Mouse (Mus musculus) liver, embryonic 11.5 days (tissue): Measurements from ENCODE around the gene Stn1. TPM values are rescaled to one million over a fixed set of nuclear protein-coding genes. Genes with fewer than 3 reads are reported as not detected.

ENCODE experiments used
- ATAC-seq: fragments of 200-750 bp; cut with Nextera tagmentation; replicated peaks from 2 replicates; pipeline ENCODE4 v1.8.0; 2017; ENCODE audit warnings: moderate number of reproducible peaks, mild to moderate bottlenecking, moderate TSS enrichment, moderate library complexity; ENCODE audit not compliant: low FRiP score
- DNase-seq: peaks from one replicate; pipeline ENCODE4 v3.0.0-alpha.2; 2017; ENCODE audit warnings: low spot score
- H3K27ac ChIP-seq: fragments of 300-500 bp; sonication (generic); 2 replicates; pipeline ENCODE4 v1.5.1; 2014; ENCODE audit warnings: mild to moderate bottlenecking, low read depth, low read length, control low read depth
- H3K27me3 ChIP-seq: fragments of 300-500 bp; sonication (generic); replicated peaks from 2 replicates; pipeline ENCODE4 v1.6.1; 2014; ENCODE audit warnings: low read length, mixed read lengths; ENCODE audit not compliant: control insufficient read depth, insufficient read depth
- H3K36me3 ChIP-seq: fragments of 300-500 bp; sonication (generic); 2 replicates; pipeline ENCODE4 v1.6.1; 2014; ENCODE audit warnings: mild to moderate bottlenecking, low read length, moderate library complexity, mixed read lengths; ENCODE audit not compliant: control insufficient read depth, insufficient read depth
- H3K4me1 ChIP-seq: fragments of 300-500 bp; sonication (generic); replicated peaks from 2 replicates; pipeline ENCODE4 v1.6.1; 2014; ENCODE audit warnings: low read length, mixed read lengths; ENCODE audit not compliant: control insufficient read depth, insufficient read depth
- H3K4me2 ChIP-seq: fragments of 300-500 bp; sonication (generic); 2 replicates; pipeline ENCODE4 v1.6.1; 2014; ENCODE audit warnings: mild to moderate bottlenecking, control low read depth, moderate library complexity
- H3K4me3 ChIP-seq: fragments of 300-500 bp; sonication (generic); 2 replicates; pipeline ENCODE4 v1.5.1; 2014; ENCODE audit warnings: low read depth, low read length, control low read depth
- H3K9ac ChIP-seq: fragments of 300-500 bp; sonication (generic); 2 replicates; pipeline ENCODE4 v1.6.1; 2014; ENCODE audit warnings: low read depth, low read length, control low read depth
- H3K9me3 ChIP-seq: fragments of 300-500 bp; sonication (generic); 2 replicates; pipeline ENCODE4 v1.6.1; 2016; ENCODE audit warnings: low read length, inconsistent platforms, mixed read lengths; ENCODE audit not compliant: control insufficient read depth
- WGBS: fragments of 180-500 bp; shearing (Covaris S2); extraction: QIAGEN DNeasy Blood & Tissue Kit; methylation state at CpG from one replicate; pipeline ENCODE4 v1.1.7; 2014; 5-methylcytosine and 5-hydroxymethylcytosine counted together
- polyA plus RNA-seq: library from polyadenylated mRNA; unstranded; fragments of >200 nt; fragmentation: Nextera tagmentation; extraction: Ambion mirVana; gene quantifications from 2 replicates; pipeline ENCODE4 v1.2.1, GENCODE M21; 2014

The Stn1 gene
- polyA plus RNA-seq, 1 experiment from 2014 or later: 30.8 TPM

DNA sequence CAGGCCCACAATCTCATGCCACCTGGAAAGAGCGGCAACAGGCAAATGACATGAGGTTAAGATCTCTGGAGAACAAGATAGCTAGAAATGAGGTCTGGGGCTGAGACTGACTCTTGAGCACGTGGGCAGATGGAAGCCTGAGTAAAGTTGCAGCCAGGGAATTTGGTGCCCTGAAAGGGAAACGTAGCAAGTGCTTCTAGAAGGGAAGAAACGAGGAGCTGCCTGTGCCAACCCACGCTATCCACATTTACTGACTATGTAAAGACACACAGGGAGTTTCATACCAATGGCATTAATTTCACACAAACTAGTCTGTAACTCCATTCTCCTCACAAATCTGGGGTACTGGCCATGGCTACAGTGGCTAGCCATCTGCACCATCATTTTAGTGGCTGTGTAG is 37.5 kb downstream of the Stn1 start:
- Histone ChIP-seq H3K9me3 (no peaks in the 10 kb centered on the region), H3K27me3 (no peaks in the 10 kb centered on the region), H3K4me1 (no peaks in the 10 kb centered on the region), H3K4me2 (no peak overlapping the region), H3K9ac (no peak overlapping the region), H3K36me3 (no peaks in the 10 kb centered on the region), H3K4me3 (no peak overlapping the region), H3K27ac (no peak overlapping the region)
- no peak for DNase-seq
- ATAC-seq: no peak
- WGBS: 83% methylated on average over 5 of the region's 5 CpGs

DNA sequence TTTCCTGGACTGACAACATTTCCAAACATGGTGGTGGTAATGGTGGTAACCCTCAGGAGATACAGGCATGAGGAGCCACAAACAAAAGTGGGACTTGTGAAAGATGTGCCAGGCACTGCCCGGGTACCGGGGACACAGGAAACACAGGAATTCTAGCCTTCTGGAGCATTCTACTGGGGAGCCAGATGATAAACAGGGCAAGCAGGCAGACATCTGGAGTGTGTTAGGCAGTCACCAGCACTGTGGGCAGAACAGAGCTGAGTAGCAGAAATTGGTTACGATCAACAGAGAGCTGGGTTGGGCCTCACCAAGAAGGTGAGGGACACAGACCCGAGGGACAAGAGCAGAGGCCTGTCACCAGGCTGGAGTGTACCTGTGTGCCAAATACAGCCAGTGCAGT is 38.4 kb downstream of the Stn1 start:
- H3K36me3 ChIP-seq: no peaks in the 10 kb centered on the region
- no peak overlapping the region for H3K9ac ChIP-seq
- WGBS: 62% methylated on average over 4 of the region's 4 CpGs
- no peak overlapping the region for H3K27ac ChIP-seq
- H3K9me3 ChIP-seq: no peaks in the 10 kb centered on the region
- ATAC-seq: no peak
- no peak for DNase-seq
- H3K4me2 ChIP-seq: no peak overlapping the region
- no peak overlapping the region for H3K4me3 ChIP-seq
- no peaks in the 10 kb centered on the region for H3K27me3 ChIP-seq
- no peaks in the 10 kb centered on the region for H3K4me1 ChIP-seq

DNA sequence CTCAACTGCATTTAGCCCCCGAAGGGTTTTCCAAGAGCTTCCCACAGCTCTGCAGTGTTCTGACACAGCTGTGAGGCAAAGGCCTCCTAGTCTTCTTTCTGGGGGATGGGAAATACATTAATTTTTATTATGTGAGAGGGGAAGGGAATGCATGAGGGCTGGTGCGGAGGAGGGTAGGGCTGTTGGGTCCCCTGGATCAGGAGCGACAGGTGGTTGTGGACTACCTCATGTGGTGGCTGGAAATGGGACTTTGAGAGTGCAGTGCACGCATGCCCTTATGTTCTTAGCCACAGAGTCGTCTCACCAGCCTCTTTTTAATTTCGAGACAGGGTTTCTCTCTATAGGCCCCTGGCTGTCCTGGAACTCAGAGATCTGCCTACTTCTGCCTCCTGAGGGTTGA is 39.6 kb downstream of the Stn1 start:
- no peak overlapping the region for H3K4me3 ChIP-seq
- ATAC-seq: no peak
- no peak for DNase-seq
- H3K27ac ChIP-seq: no peak overlapping the region
- no peaks in the 10 kb centered on the region for H3K36me3 ChIP-seq
- no peaks in the 10 kb centered on the region for H3K27me3 ChIP-seq
- H3K9me3 ChIP-seq: no peaks in the 10 kb centered on the region
- no peak overlapping the region for H3K4me2 ChIP-seq
- H3K4me1 ChIP-seq: no peaks in the 10 kb centered on the region
- no peak overlapping the region for H3K9ac ChIP-seq
- 86% methylated on average over 6 of the region's 6 CpGs for WGBS

DNA sequence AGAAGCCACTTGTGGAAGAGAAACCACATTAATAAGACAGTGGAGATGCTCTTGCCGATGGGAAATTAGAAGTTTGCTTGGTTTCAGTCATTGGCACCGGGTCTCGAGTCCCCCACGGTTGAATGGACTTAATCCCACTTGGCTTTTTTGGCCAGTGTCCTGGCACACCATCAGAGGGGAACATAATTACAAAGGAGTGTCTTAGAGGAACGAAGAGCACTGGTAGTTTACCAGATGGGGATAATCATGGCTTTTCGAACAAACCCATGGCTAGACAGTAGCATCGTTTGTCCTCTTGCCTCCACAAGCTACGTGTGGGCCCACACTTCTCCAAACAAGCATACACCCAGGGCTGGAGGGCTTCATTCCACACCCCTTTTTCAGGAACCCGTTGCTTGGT is 40.0 kb downstream of the Stn1 start:
- no peaks in the 10 kb centered on the region for H3K36me3 ChIP-seq
- WGBS: 87% methylated on average over 9 of the region's 9 CpGs
- no peak overlapping the region for H3K4me2 ChIP-seq
- H3K4me3 ChIP-seq: no peak overlapping the region
- H3K9ac ChIP-seq: no peak overlapping the region
- DNase-seq: no peak
- H3K4me1 ChIP-seq: no peaks in the 10 kb centered on the region
- ATAC-seq: no peak
- no peak overlapping the region for H3K27ac ChIP-seq
- H3K9me3 ChIP-seq: no peaks in the 10 kb centered on the region
- no peaks in the 10 kb centered on the region for H3K27me3 ChIP-seq

DNA sequence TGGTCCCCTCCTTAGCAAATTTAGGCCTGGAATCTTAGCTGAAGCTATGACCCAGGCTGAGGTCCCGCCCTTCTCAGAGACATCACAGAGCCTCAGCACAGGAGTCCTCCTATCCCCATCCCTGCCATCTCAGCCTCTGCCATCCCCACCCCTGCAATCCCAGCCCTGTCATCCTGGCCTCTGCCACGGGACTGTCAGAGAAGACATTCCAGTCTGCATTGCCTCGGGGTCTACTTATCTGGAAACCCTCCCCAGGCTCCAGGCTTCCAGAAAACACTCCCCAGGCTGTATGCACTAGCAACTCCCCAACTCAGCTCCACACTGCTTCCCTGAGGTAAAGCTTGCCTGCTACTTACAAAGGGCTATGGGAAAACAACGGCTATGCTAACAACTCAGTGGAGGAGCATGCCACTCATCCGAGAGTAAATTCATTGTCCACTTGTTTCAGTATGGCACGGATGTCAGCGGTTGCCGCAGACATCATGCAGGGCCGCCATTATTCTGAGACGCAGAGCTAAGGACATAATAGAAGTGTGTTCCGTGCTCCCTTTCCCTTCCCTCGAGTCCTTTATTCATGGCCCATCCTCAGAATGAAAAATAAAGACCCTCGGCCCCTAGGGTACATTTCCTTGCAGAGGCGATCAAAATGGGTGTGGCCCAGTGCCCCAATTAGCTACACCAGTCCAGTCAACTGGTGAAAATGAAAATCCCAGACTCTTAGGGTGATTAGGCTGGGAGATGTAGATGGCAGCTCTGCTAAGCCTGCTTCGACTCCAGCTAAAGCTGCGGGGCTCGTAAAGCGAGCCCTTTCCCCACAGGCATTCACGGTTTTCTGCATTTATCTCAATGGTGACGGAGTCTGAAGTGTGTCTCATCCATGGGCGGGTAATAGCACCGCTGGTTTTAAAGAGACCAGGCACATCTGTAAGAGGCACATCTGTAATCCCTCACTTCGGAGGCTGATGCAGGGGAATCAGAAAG is 44.0 kb downstream of the Stn1 start:
- Histone ChIP-seq H3K9me3 (no peaks in the 10 kb centered on the region), H3K9ac (no peak overlapping the region), H3K4me2 (no peak overlapping the region), H3K4me1 (no peaks in the 10 kb centered on the region), H3K4me3 (no peak overlapping the region), H3K36me3 (no peaks in the 10 kb centered on the region), H3K27ac (no peak overlapping the region), H3K27me3 (no peaks in the 10 kb centered on the region)
- no peak for DNase-seq
- ATAC-seq: no peak
- 72% methylated on average over 23 of the region's 23 CpGs for WGBS

DNA sequence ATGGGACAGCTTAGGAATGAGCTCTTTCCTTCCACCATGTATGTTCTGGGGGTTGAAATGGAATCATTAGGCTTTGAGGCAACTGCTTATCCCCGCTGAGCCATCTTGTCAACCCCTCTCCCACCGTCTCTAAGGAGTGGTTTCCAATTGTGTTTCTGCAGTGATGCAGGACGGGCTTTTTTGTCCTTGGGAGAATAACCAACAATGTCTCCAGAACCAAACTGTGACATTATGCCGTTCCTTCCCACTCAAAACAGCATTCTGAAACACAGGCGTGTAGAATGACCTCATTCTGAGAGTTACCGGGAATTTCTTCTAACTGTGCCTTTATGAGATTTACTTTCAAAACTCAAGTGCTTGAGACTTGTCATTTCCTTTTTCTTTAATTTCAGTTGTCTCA is 44.9 kb downstream of the Stn1 start:
- WGBS: 85% methylated on average over 6 of the region's 6 CpGs
- H3K9ac ChIP-seq: no peak overlapping the region
- no peak overlapping the region for H3K27ac ChIP-seq
- no peaks in the 10 kb centered on the region for H3K4me1 ChIP-seq
- H3K4me2 ChIP-seq: no peak overlapping the region
- no peak overlapping the region for H3K4me3 ChIP-seq
- no peak for DNase-seq
- no peaks in the 10 kb centered on the region for H3K9me3 ChIP-seq
- H3K36me3 ChIP-seq: no peaks in the 10 kb centered on the region
- no peak for ATAC-seq
- H3K27me3 ChIP-seq: no peaks in the 10 kb centered on the region

DNA sequence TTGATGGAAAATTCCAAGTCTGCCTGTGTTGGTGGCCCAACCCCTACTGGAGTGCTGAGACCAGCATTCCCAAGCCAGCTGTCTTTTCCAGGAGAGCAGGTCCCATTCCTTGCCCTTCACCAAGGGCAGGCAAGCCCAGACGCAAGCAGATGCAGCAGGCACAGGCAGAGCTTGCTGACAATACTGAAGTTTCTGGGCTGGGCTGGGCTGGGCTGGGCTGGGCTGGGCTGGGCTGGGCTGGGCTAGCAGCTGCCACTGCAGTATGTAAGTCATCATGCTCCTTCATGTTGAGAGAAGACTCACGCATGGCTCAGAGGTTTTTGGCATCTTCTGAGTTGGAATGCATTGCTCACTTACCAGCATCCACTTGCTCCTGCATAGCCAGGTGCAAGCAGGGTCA is 45.5 kb downstream of the Stn1 start:
- Histone ChIP-seq H3K9ac (no peak overlapping the region), H3K27ac (no peak overlapping the region), H3K27me3 (no peaks in the 10 kb centered on the region), H3K36me3 (no peaks in the 10 kb centered on the region), H3K4me3 (no peak overlapping the region), H3K9me3 (no peaks in the 10 kb centered on the region), H3K4me1 (no peaks in the 10 kb centered on the region), H3K4me2 (no peak overlapping the region)
- DNase-seq: no peak
- no peak for ATAC-seq
- WGBS: 86% methylated on average over 2 of the region's 2 CpGs

DNA sequence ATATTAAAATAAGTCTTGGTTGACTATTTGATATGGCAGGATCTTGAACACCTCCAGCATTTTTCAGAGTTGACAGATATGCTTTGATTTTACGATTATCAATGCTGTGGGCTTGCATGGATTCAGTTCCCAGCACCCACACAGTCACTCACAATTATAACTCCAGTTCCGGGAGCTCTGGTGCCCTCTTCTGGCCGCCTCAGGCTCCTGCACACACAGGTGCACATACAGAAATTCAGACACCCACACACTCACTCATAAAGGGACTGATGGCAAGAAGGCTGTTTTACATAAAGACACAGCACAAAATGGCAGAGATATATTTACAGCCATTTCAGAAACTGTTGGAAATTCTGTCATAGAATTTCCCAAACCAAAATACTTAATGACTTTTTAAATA is 48.1 kb downstream of the Stn1 start:
- no peak for DNase-seq
- Histone ChIP-seq H3K9ac (no peak overlapping the region), H3K9me3 (no peaks in the 10 kb centered on the region), H3K27me3 (no peaks in the 10 kb centered on the region; the same call in 1 of the 2 replicates), H3K4me3 (no peak overlapping the region), H3K4me1 (0 out of 2 replicates have a peak, but pooled peaks cover 3% of the 10 kb centered on the region), H3K36me3 (no peaks in the 10 kb centered on the region), H3K27ac (no peak overlapping the region), H3K4me2 (no peak overlapping the region)
- WGBS: 73% methylated on average over 3 of the region's 3 CpGs
- no peak for ATAC-seq

DNA sequence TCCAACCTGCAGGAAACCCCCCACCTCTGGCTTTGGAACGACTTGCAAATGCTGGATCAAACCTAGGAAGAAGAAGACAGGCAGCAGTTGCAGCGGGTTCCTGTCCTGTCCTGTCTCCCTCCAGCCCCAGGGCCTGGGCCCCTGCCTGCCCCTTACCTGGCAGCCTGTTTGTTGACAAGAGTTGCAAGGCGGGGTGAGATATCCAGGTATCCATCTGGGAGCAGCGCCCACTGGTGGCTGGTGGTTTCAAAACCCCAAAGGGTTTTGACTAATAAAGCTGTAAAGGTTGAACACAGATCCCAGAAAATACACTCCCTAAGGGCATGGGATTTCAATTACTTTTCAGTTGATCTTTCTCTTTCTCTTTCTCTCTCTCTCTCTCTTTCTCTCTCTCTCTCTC is 49.1 kb downstream of the Stn1 start:
- H3K9me3 ChIP-seq: no peaks in the 10 kb centered on the region
- H3K27me3 ChIP-seq: no peaks in the 10 kb centered on the region; the same call in 1 of the 2 replicates
- H3K27ac ChIP-seq: no peak overlapping the region
- no peak overlapping the region for H3K4me2 ChIP-seq
- 42% methylated on average over 4 of the region's 4 CpGs for WGBS
- no peaks in the 10 kb centered on the region for H3K36me3 ChIP-seq
- no peak overlapping the region for H3K4me3 ChIP-seq
- H3K4me1 ChIP-seq: 0 out of 2 replicates have a peak, but pooled peaks cover 3% of the 10 kb centered on the region
- no peak for DNase-seq
- no peak for ATAC-seq
- no peak overlapping the region for H3K9ac ChIP-seq
